Mouse (Mus musculus): ENCODE results near the gene Fth1. TPM values are rescaled to one million over a fixed set of nuclear protein-coding genes. Genes with fewer than 3 reads are reported as not detected.

Fth1 gene
- total RNA-seq, 2 experiments from 2014 or later: 1,376 to 1,487 TPM

GRCm38 (mm10) chr19:10022414-10023303 is 42.3 kb downstream of the Fth1 start:
- DNase-seq: peak; percentile 65

DNA sequence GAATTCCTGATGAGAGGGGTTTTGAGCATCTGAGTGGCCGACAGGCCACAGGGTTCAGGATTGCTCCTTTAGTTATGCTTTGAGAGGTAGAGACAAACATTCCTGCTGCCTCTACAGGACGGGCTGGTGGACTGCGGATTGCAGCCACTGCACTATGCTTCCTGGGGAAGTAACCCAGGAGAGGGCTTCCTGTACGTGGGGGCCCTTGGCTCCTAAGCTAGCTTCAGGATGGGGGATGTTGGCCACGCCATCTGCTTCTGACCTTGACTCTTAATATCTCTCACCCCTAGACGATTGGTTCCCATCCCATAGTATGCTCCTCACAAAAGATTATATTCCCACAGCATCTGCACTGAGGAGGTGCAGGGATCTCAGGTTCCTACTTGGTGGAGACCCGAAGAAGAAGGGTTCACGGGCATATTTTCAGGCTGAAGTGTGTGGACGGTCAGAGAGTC is 42.9 kb downstream of the Fth1 start:
- no peak for DNase-seq

- DNase-seq: peak; percentile 75
Measured at GRCm38 (mm10) chr19:10025169-10025875, 44.9 kb downstream of the Fth1 start.

DNA sequence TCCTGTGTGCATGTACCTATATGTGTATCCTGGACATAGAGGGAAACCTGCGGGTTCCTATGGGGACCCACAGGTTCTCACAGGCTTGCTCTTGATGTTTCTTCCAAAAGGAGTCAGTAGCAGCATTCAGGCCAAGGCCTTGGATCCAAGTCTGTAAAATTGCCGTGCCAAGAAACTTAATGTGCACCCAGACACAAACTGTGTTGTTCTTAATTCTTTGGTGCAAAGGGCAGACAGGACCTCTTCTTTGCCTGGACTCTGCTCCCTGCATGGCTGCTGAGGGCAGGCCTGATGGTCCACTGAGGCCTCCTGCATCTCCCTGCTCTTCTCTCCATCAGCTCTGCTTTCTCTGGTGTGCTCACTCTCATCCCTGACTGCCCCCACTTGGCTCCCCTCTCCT is 49.3 kb downstream of the Fth1 start:
- DNase-seq: no peak

- DNase-seq: peak; percentile 74
Measured at GRCm38 (mm10) chr19:10033211-10033973, 53.0 kb downstream of the Fth1 start.

DNA sequence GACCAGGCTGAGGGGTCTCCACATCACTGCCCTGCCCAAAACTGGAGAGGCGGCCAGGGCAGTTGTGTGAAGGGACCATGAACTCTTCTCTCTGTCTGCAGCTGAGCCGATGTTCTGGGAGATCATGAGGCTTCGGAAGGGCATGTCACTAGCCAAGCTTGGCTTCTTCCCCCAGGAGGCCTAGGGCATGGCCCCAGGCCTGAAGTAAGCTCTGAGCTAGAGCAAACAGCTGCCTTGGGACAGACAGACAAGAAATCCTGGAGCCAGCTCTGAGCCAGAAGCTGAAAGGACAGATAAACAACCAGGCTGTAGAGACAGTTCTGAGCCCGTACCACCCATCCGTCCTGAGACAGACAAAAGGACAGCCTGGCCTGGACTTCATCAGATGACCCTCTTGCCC is 54.0 kb downstream of the Fth1 start:
- DNase-seq: no peak

Other genes starting within 250 kb of the Fth1 start
- gene Scgb2a2, start 133.0 kb upstream of the Fth1 start, total RNA-seq (2021): not detected
- gene Incenp, start 81.0 kb upstream of the Fth1 start, total RNA-seq (2021): 10 to 100 TPM; 66.8 to 68.2 TPM
- gene Best1, start 21.0 kb downstream of the Fth1 start, total RNA-seq (2021): not detected
- gene Rab3il1, start 21.1 kb downstream of the Fth1 start, total RNA-seq (2021): 10 to 100 TPM; 12.2 to 12.5 TPM
- gene Fads3, start 61.0 kb downstream of the Fth1 start, total RNA-seq (2021): 10 to 100 TPM; 55.6 to 55.7 TPM
- gene Fads2, start 121.1 kb downstream of the Fth1 start, total RNA-seq (2021): 10 to 100 TPM; 15.9 to 17.0 TPM
- gene Fads1, start 202.3 kb downstream of the Fth1 start, total RNA-seq (2021): 10 to 100 TPM; 52.4 to 54.5 TPM
- gene Tmem258, start 223.4 kb downstream of the Fth1 start, total RNA-seq (2021): 100 to 1,000 TPM; 160 TPM
- 10 to 100 TPM; 26.8 to 27.2 TPM for gene Fen1, start 223.6 kb downstream of the Fth1 start, total RNA-seq (2021)